Mouse (Mus musculus) megakaryocyte, embryonic 14.5 days (primary cell): ENCODE measurements around the gene Wdr91.

Source experiments
- FLI1 ChIP-seq: IDR thresholded peaks from 2 replicates; pipeline ENCODE4 v1.6.1; 2012; ENCODE audit warnings: low read length, inconsistent platforms, mixed read lengths
- GATA1 ChIP-seq: IDR thresholded peaks from 3 replicates; pipeline ENCODE4 v1.6.1; 2012; ENCODE audit warnings: mixed read lengths, low read length, inconsistent platforms, borderline replicate concordance

- TF ChIP-seq GATA1: no peak
- no peak for TF ChIP-seq FLI1
Measured at GRCm38 (mm10) chr6:34936743-34937142, 26.1 kb upstream of the Wdr91 start.
